Mouse (Mus musculus) telencephalon, adult 2 months (tissue): ENCODE results near the gene Acss2.
A peak's percentile ranks its signal among the peaks of the same experiment; 100 is the strongest.
"Not testable (repeated sequence)": the region's sequence is repeated elsewhere in the genome, so short reads cannot be mapped to it uniquely, and the experiment has no call there.

Experiments used
- DNase-seq: peaks from one replicate; pipeline ENCODE4 v3.0.0-alpha.2; 2011; ENCODE audit warnings: low read depth, low spot score

Gene Acss2

DNA sequence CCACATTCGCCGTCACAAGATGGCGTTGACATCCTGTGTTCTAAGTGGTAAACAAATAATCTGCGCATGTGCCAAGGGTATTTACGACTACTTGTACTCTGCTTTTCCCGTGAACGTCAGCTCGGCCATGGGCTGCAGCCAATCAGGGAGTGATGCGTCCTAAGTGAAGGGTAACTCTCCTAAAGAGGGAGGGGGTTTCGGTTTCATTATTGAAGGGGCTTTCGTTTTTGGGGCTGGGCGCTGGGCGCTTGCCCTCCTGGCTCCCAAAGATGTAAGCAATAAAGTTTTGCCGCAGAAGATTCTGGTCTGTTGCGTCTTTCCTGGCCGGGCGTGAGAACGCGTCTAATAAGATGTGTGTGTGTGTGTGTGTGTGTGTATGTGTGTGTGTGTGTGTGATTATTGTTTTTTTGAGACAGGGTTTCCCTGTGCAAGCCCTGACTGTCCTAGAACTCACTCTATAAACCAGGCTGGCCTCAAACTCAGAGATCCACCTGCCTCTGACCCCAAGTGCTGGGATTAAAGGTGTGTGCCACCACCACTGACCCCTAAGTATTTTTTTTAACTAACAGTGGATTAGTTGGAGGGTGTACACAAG, 20.8 kb downstream of the Acss2 start:
- not testable (repeated sequence) for DNase-seq

DNA sequence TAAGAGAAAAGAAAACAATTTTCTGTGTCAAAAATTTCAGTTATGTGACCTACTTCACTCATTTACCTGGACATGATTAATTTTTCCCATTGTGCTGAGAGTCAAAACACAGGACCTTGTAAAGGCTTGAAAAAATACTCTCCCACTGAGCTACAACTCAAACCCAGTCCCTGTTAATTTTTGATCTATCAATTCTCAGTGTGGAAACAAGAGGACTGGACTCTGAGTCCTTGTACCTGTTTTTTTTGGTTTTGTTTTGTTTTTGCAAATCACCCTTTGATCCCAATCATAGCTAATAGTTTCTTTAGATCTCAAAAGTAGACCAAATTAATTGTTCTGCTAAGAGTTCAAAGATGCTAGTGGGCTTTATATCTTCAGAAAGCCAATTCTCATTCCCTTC, 21.9 kb downstream of the Acss2 start:
- no peak for DNase-seq

DNA sequence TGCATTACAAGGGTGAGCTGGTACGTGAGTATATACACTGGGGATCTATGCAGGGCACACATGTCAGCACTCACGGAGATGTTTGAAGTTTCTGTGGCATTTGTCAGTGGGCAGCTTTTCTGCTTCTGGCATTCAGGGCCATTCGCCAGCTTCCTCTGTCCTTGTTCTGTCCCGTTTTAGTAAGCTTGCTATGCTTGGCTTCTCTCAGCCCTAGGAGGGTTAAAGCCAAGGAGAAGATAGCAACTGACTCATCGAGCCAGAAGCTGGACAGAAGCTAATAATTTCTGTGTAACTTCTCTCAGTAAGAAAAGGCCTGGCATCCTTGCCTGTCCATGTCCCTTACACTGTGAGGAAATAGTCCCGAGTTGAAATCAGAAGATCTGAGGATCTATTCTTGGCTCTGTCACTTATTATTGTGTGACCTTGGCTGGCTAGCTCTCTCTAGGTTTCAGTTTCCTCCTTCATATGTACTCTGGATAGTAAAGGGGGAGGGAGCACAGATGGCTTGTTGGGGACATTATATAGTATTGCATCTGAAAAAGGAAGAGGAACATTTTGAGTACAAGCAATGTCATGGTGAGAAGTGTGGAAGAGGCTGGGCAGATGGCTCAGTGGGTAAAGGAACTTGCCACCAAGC, 23.2 kb downstream of the Acss2 start:
- peak; percentile 21 for DNase-seq

DNA sequence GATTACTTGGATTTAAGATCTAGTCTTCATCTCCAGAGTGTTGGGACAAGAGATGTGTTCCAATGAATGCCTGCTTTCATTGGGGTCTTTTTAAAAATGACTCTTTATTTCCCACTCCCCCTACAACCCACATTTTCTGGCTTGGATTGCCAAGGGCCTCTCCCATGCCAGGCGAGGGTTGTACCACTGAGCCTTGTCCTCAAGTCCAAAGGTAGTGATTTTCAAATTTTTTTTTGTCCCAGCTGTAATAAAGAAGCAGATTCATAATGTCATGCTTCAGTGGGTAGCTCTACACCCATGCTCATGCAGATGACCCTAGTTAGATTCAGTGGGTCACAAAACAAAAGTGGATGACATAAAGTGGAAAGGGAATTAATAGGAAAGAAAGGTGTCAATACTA, 29.2 kb downstream of the Acss2 start:
- no peak for DNase-seq

DNA sequence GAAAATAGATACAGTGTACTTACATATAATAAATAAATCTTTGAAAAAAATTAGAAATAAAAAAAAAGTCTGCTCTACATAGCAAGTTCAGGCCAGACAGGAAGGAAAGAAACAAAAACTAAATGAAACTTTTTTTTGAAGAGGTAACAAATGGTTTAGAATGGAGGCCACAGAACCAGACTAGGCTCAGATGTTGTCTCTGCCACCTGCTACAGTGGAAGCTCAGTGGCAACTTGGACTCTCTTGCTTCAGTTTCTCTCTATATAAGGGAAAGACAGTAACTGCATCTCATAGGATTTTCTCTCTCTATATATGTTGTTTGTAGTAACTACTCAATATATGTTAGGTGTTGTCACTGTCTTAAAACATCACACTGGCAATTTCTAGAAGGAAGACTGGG, 34.6 kb downstream of the Acss2 start:
- no peak for DNase-seq

- no peak for DNase-seq
Measured at GRCm38 (mm10) chr2:155552949-155553354, 35.2 kb downstream of the Acss2 start.

DNA sequence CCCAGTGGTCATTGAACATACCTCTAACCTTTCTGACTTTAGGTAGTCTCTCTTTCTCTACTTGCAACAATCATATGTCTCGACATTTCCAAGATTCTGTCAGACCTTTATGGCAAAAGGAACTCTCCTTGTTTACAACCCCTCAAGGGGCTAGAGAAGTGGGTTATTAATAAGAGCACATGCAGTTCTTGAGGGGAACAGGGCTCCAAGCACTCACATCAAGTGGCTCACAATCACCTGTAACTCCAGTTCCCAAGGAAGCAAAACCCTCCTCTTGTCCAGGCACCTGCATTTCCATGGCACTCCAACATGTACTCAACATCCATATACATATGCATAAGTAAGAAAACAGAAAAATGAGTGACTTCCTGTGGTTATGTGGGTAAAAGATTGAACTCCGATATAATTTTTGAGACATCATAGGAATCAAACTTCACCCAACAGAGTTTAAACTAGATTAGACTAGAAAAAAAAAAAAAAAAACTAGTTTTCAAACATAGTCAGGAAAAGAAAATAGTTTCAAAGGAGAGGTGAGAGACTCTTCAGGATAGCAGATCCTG, 36.8 kb downstream of the Acss2 start:
- no peak for DNase-seq

DNA sequence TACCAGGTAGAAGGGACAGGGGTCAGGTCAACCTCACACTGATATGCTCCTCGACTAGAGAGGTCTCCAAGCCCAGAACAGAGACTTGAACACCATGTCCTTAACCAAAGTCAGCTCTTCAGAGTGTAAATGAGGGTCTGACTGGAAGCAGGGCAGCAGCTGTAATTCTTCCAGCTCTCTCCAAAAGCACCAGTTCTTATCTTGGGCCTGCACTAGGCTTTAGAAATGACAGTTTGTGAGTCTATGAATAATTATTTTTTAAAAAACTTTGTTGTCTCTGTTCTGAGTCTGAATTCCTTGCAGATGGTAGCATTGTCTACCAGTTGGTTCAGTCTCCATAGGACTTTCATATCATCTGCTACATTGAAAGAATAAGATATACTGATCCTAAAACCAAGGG, 44.5 kb downstream of the Acss2 start:
- DNase-seq, result no peak

DNA sequence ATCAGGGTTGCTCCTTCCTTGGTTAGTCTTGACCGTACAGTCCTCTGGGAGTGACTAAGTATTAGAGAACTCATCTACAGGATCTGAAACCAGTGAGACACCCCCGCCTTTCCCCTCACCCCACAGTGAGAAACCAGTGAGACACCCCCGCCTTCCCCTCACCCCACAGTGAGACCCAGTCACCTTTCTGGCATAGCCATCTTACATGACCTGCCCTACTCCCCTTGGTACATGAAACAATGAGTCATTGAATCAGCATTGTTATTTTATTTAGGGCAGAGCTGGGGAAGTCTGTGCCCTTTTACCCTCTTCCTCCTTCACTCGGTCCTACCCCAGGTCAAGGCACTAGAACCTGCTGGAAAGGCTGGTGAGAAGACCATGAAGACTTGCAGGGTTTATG, 45.2 kb downstream of the Acss2 start:
- no peak for DNase-seq

DNA sequence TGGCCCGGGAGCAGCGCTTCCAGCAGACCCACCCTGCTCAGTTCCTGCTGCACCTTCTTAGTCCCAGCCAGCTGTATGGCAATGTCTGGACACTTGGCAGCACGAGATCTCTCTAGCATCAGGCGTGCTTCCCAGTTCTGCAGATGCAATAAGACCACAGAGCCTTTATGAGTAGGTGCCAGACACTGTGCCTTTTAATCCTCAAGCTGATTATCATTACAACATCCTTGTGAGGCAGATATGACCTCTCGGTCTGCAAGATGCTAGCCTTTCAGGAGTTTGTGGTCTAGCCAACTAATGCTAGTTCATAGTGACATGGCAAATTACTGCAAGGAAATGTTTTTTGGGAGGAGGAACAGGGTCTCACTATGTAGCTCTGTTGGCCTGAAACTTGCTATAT, 50.0 kb downstream of the Acss2 start:
- DNase-seq, result no peak

DNA sequence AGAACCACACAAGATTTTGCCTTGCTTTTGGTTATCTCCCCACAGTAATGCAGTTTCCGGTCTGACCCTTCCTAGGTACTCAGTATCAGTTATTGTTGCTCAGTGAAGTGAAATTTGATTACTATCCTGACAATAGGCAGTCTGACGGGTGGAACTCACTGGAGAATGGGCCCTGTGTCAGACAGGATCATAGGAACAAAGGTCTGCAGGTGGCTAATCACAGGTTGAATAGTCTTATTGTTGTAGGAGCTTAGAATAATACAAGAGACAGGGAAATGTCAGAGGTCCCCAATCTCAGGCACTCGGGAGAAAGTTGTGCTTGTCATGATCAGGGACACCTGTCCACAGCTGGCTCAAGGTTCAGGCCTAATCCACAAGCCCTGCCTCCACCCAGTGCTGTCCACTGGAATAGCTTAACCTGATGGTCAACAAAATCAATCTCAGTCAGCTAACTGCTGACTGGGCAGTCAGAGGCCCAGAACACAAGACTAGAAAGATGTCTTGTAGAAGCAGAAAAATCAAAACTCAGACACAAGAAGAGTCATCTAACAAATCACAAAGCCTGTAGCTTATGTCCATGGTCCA, 51.6 kb downstream of the Acss2 start:
- no peak for DNase-seq

- no peak for DNase-seq
Measured at GRCm38 (mm10) chr2:155573001-155573400, 55.3 kb downstream of the Acss2 start.

DNA sequence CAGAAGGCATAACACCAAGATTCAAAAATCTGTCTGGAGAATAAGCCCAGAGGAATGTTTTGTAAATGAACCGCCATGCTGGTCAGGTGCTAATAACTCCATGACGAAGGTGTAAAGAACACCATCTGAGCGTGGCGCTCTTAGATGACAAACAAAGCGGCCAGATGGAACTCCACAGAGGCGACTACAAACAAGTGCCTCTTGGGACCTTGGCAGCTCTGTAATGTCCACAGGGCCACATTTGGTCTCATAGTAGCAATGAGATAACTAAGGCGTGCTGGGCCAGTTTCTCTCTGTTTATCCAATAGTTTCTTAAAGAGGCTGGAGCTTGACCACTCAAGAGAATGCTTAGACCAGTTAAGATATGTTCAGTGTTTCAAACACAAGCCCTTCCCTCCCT, 56.2 kb downstream of the Acss2 start:
- DNase-seq, result no peak

- DNase-seq, result peak; percentile 24
Measured at GRCm38 (mm10) chr2:155574700-155575099, 57.0 kb downstream of the Acss2 start.

DNA sequence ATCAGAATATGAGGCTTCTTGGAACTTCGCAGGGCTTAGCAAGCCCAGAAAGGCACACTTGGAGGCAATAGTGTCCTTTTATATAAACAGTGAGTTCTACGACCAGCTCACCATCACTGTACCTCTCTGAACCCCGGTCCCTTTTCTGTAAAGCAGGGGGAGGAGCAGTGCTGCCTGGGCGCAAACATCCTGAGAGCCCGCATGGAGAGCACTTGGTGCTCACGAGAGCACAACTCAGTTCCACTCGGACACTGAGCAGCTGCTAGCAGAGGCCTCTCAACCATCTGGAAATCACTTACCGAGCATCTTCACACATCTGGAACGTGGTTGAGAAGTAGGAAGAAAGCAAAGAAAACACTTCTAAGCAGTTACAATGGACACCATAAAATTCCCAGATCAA, 58.9 kb downstream of the Acss2 start:
- no peak for DNase-seq

GRCm38 (mm10) chr2:155580331-155580730, 62.6 kb downstream of the Acss2 start:
- DNase-seq, result no peak

- DNase-seq, result no peak
Measured at GRCm38 (mm10) chr2:155582384-155582995, 64.7 kb downstream of the Acss2 start.

DNA sequence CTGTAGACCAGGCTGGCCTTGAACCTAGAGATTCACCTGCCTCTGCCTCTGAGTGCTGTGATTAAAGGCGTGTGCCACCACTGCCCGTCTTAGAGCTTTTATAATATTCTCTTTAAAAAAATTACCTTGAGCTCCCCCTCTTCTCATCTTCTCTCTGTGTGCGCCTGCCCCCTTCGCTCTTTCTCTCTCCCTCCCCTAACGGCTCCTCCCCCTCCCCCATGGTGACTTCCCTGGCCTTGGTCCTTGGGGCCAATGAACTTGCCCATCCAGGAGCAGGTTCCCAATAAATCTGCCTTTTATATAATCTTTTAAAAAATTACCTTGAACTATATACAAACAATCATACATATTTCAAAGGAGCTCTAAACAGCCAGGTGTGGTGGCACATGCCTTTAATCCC, 65.2 kb downstream of the Acss2 start:
- DNase-seq, result no peak

DNA sequence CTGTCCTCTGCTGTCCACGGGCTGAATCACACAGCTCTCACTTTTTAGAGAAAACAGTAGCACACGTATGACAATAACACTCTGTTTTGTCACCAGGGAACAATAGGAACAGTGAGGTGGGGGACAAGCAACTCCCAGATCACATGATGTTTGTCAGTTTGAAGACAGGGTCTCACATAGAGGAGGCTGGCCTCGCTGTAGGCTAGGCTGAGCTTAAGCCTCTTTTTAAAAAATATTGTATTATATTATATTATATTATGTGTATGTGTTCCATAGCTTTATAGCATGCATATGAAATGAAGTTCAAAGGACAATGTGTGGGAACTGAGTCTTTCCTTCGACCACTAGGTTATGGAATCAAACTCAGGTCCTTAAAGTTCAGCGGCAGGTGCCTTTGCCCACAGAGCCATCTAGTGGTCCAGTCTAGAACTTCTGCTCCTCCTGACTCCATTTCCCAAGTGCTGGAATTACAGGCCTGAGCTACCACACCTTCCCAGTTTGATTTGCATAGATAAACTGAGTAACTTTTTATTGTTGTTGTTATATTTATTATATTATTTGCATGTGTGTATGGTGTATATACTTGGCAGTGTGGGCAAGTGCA, 66.3 kb downstream of the Acss2 start:
- peak; percentile 11 for DNase-seq

DNA sequence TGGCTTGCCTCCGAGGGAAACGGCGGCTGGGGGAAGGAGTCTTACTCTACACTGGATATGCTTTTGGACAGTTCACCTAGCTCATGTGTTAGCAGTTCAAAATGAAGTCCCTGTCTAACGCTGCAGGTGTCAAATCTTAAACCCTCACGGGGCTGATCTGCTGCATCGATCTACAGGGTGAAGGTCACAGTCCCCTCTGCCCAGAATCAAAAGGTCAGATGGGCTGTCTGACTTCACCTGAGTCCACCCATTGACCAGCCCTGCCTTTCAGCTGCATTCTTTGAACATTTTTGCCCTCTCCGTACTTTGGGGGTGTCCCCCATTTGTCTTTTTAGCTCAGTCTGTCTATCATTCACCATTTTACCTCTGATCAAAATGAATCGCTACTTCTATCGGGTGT, 67.3 kb downstream of the Acss2 start:
- DNase-seq, result no peak

DNA sequence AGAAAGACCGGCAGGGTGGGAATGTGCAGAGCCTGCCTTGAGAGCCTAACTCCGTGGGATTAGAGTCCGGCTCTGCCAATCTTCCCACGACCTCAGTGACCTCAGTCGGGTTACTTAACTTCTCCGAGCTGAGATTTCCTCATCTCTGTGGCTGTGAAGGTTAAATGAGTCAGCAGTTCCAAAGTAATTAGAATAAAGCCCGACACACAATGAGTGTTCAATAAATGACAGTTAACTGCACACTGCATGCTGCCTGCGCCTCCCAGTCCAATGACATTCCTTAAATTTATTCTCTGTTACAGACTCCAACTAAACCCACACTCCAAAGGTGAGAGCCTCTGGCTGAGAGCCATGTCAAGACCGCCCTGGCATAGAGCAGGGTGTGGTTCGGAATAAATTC, 67.7 kb downstream of the Acss2 start:
- DNase-seq, result no peak

GRCm38 (mm10) chr2:155588136-155588535, 70.4 kb downstream of the Acss2 start:
- DNase-seq, result no peak
